Mouse (Mus musculus) hindbrain, embryonic 10.5 days (tissue): ENCODE results near the gene Chn1. TPM values are rescaled to one million over a fixed set of nuclear protein-coding genes. Genes with fewer than 3 reads are reported as not detected.

Experiments used
- DNase-seq: peaks from one replicate; pipeline ENCODE4 v3.0.0-alpha.2; 2017; ENCODE audit warnings: low spot score
- H3K27ac ChIP-seq: fragments of 300-500 bp; sonication (generic); 2 replicates; pipeline ENCODE4 v1.5.1; 2016; ENCODE audit warnings: mild to moderate bottlenecking, moderate library complexity
- H3K27me3 ChIP-seq: fragments of 300-500 bp; sonication (generic); 2 replicates; pipeline ENCODE4 v1.6.1; 2016; ENCODE audit warnings: mild to moderate bottlenecking; ENCODE audit not compliant: poor library complexity, insufficient read depth, severe bottlenecking
- H3K36me3 ChIP-seq: fragments of 300-500 bp; sonication (generic); 2 replicates; pipeline ENCODE4 v1.6.1; 2016; ENCODE audit warnings: mild to moderate bottlenecking, moderate library complexity
- H3K4me1 ChIP-seq: fragments of 300-500 bp; sonication (generic); replicated peaks from 2 replicates; pipeline ENCODE4 v1.6.1; 2016; ENCODE audit warnings: mild to moderate bottlenecking
- H3K4me3 ChIP-seq: fragments of 300-500 bp; sonication (generic); 2 replicates; pipeline ENCODE4 v1.5.1; 2016; ENCODE audit warnings: mild to moderate bottlenecking, moderate library complexity
- H3K9me3 ChIP-seq: fragments of 300-500 bp; sonication (generic); 2 replicates; pipeline ENCODE4 v1.6.1; 2016; ENCODE audit warnings: mild to moderate bottlenecking, moderate library complexity
- WGBS: fragments of 180-500 bp; shearing (Covaris S2); methylation state at CpG from one replicate; pipeline ENCODE4 v1.1.7; 2016; 5-methylcytosine and 5-hydroxymethylcytosine counted together
- polyA plus RNA-seq: library from polyadenylated mRNA; unstranded; fragments of >200 nt; fragmentation: Nextera tagmentation; extraction: Ambion mirVana; gene quantifications from 2 replicates; pipeline ENCODE4 v1.2.1, GENCODE M21; 2016

Gene Chn1
- polyA plus RNA-seq, 1 experiment from 2014 or later: 68.4 TPM

GRCm38 (mm10) chr2:73574418-73574817 lies 200.7 kb downstream of the Chn1 start:
- H3K27me3 ChIP-seq: no peaks in the 10 kb centered on the region
- H3K36me3 ChIP-seq: no peaks in the 10 kb centered on the region
- no peak for DNase-seq
- WGBS: 82% methylated on average over 6 of the region's 6 CpGs
- H3K4me1 ChIP-seq: peaks cover 11% of the 10 kb centered on the region
- no peak overlapping the region for H3K27ac ChIP-seq
- no peaks in the 10 kb centered on the region for H3K9me3 ChIP-seq
- no peak overlapping the region for H3K4me3 ChIP-seq

DNA sequence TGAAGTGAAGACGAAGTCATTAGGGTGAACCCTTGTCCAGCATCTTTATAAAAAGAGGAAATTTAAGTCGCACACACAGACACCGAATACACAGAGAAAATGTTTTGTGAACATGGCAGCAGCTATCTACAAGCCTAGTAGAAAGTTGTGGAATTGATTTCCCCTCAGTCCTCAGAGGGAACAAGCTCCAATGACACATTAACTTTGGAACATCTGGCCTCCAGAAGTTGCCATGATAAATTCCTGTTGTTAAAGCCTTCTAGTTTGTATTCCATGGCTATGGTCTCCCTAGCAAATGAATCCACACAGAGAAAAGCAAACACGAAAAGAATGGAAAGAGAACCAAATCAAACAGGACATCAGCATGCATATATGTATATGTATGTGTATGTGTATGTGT lies 201.6 kb downstream of the Chn1 start:
- Histone ChIP-seq H3K27me3 (no peaks in the 10 kb centered on the region; the same call in 1 of the 2 replicates), H3K4me3 (no peak overlapping the region), H3K36me3 (no peaks in the 10 kb centered on the region), H3K27ac (no peak overlapping the region), H3K9me3 (no peaks in the 10 kb centered on the region), H3K4me1 (peaks cover 11% of the 10 kb centered on the region)
- no peak for DNase-seq
- WGBS: 82% methylated on average over 4 of the region's 4 CpGs

DNA sequence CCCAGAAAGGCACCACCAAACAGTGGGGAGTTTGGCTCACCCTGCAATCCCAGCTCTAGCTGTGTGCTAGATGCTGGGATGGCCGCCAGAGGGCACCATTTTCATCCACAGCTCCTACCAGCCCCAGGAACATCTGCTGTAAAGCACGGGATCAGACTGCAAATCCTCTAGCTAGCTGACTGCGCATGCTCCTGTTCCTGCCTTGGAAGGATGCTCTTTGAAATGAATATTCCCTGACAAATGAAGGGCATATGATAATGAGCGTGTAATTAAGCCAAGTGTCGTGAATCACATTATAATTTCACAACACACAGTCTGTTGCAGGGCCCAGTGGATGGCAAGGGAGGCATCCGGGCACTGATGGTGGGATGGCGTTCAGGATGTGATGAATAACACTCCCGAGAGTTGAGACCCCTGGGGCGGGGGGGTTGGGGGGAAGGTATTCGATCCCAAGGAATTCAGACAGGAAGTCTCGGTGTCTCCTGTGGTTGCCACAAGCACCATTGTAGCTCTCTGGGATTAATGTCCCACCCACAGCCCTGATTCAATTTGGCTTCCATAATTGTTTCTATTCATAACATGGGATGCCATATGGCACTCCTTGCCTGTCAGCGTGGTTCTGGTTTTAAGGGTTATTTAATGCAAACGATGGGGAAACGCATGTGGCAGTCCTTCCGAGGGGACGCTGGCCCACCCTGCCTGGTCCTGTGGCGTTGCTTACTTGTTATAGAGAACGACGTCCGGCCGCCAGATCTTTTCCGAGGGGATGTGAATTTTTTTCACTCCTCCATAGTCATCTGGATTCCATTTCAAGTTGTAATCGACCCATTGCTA lies 202.4 kb downstream of the Chn1 start:
- Histone ChIP-seq H3K36me3 (no peaks in the 10 kb centered on the region), H3K9me3 (no peaks in the 10 kb centered on the region), H3K27me3 (no peaks in the 10 kb centered on the region; the same call in 1 of the 2 replicates), H3K4me1 (peaks cover 11% of the 10 kb centered on the region), H3K27ac (peak overlapping the region; percentile 80), H3K4me3 (peak overlapping the region; percentile 46)
- 29% methylated on average over 23 of the region's 23 CpGs for WGBS
- peak; percentile 87 for DNase-seq

- Histone ChIP-seq H3K27me3 (no peaks in the 10 kb centered on the region; the same call in 1 of the 2 replicates), H3K4me1 (peaks cover 11% of the 10 kb centered on the region), H3K27ac (no peak overlapping the region), H3K4me3 (no peak overlapping the region), H3K9me3 (no peaks in the 10 kb centered on the region), H3K36me3 (no peaks in the 10 kb centered on the region)
- DNase-seq: no peak
- 68% methylated on average over 6 of the region's 6 CpGs for WGBS
These were observed 203.2 kb downstream of the Chn1 start for GRCm38 (mm10) chr2:73571901-73572300.

- H3K4me3 ChIP-seq: no peak overlapping the region
- WGBS: 92% methylated on average over 9 of the region's 9 CpGs
- no peak for DNase-seq
- no peaks in the 10 kb centered on the region for H3K9me3 ChIP-seq
- peaks cover 11% of the 10 kb centered on the region for H3K4me1 ChIP-seq
- no peaks in the 10 kb centered on the region; the same call in 1 of the 2 replicates for H3K27me3 ChIP-seq
- H3K27ac ChIP-seq: no peak overlapping the region
- no peaks in the 10 kb centered on the region for H3K36me3 ChIP-seq
These were observed 203.8 kb downstream of the Chn1 start for GRCm38 (mm10) chr2:73571304-73571703.

GRCm38 (mm10) chr2:73566989-73567605 lies 208.0 kb downstream of the Chn1 start:
- Histone ChIP-seq H3K36me3 (no peaks in the 10 kb centered on the region), H3K4me3 (peak overlapping the region; percentile 27), H3K27me3 (no peaks in the 10 kb centered on the region; the same call in 1 of the 2 replicates), H3K4me1 (peaks cover 3% of the 10 kb centered on the region), H3K27ac (no peak overlapping the region), H3K9me3 (no peaks in the 10 kb centered on the region)
- WGBS: 27% methylated on average over 8 of the region's 8 CpGs
- peak; percentile 57 for DNase-seq

DNA sequence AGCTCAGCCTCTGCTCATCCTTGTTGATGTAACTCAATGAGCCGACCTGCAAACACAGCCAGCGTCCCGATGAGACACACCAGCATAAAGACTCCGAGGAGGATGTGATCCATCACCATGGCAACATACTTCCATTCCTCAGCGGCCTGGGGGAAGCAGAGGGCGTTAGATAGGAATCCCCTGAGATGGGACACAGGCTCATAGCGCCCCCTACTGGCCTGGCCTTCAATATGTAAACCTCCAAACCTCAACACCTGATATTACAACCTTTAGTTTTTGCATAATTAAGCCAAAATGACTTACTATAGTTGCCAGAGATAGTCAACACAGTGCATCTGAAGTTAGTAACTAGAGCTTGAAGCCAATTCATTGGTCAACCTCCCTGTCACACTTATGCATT lies 209.0 kb downstream of the Chn1 start:
- Histone ChIP-seq H3K4me3 (no peak overlapping the region), H3K27me3 (no peaks in the 10 kb centered on the region; the same call in 1 of the 2 replicates), H3K36me3 (no peaks in the 10 kb centered on the region), H3K27ac (no peak overlapping the region), H3K9me3 (no peaks in the 10 kb centered on the region), H3K4me1 (peaks cover 11% of the 10 kb centered on the region)
- DNase-seq: no peak
- 13% methylated on average over 7 of the region's 7 CpGs for WGBS

DNA sequence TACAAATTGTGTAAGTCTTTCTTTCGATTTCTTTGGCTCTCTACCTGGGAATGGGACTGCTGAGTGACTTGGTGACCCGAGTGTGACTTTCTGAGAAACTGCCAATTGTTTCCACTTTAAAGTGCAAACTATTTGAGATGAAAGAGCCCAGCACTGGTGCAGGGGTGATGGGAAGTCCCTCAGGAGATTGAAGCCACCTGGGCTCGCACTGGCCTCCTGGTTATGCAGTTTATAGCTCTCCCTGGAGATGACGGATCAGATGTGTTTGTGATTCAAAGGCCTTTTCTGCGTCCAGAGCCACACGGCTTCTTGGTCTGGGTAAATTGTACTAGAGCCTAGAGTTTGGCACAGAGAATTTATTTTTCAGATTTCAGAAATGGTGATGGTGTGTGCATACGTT lies 211.5 kb downstream of the Chn1 start:
- Histone ChIP-seq H3K27ac (no peak overlapping the region), H3K9me3 (no peaks in the 10 kb centered on the region), H3K4me3 (no peak overlapping the region), H3K4me1 (peaks cover 17% of the 10 kb centered on the region), H3K36me3 (no peaks in the 10 kb centered on the region), H3K27me3 (peaks cover 6% of the 10 kb centered on the region)
- 63% methylated on average over 7 of the region's 7 CpGs for WGBS
- no peak for DNase-seq

DNA sequence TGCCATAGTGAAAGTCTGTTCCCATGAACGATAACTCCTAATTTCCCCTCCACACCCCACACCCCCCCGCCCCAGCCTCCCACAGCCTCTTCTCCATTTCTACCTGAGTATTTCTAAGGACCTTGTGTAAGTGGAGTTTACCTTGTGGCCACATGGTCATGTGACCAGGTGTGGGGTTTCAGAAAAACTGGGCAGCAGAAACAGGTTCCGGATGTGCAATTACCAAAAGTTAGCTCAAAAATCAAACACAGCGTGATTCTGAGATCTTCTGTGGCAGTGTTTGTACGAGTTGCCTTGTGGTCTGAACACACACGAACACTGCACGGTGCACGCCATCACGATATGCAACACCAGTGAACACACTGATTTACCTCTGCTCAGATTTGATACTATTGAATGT lies 212.5 kb downstream of the Chn1 start:
- H3K4me1 ChIP-seq: peaks cover 17% of the 10 kb centered on the region
- no peak overlapping the region for H3K4me3 ChIP-seq
- H3K27ac ChIP-seq: no peak overlapping the region
- WGBS: 91% methylated on average over 9 of the region's 9 CpGs
- DNase-seq: no peak
- no peaks in the 10 kb centered on the region for H3K9me3 ChIP-seq
- no peaks in the 10 kb centered on the region for H3K36me3 ChIP-seq
- peaks cover 6% of the 10 kb centered on the region; the same call in 1 of the 2 replicates for H3K27me3 ChIP-seq

DNA sequence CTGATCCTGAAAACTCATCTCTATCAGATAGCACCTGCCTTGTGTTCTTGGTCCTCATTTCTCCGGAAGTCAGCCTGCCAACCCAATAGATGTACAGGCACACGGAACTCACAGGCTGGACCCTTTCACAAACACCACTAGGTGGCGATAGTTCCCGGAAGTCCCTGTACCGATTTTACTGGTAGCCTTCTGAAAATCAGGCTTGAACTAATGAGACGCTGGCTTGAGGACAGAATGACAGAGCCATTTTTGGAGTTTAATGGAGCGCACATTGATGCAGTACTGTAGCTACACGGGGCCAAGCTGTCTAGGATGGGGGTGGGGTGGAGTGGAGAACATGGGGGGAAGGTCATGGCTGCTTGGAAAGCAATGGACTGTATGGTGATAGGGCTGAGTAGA lies 213.5 kb downstream of the Chn1 start:
- WGBS: 5% methylated on average over 8 of the region's 8 CpGs

DNA sequence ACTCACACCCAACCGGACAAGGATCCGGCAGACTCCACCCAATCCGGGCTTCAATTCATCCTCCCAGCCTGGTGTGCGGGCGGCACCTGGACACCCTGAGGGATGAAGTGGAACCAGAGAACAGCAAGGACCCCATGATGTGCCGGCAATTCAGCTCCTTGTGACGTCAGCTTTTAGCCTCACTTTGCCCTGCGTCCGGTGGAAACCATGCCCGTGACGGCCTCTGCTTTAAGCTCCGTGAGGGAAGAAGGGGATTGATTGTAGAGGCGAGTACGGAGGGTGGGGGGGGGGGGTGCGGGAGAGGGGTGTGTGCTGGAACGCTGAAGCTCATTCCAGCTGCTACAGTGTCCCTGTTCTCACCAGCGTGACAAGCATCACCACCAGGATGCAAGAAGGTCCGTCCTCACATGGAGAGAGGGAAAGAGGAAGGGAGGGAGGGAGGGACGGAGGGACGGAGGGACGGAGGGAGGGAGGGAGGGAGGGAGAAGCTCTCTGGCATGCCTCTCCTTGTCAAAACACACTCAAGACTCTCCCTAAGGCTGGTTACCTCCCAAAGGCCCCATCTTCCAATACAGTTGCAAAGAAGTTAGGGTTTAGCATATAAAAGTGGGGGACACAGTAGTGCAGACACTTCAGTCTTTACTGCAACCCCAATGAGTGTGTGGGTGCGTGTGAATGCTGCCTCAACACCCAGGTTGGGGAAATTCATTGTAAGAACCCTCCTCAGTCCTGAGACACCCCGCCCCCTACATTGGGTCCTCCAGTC lies 214.1 kb downstream of the Chn1 start:
- H3K4me1 ChIP-seq: peaks cover 16% of the 10 kb centered on the region
- H3K27ac ChIP-seq: peak overlapping the region; percentile 66
- peak; percentile 48 for DNase-seq
- peaks cover 6% of the 10 kb centered on the region; the same call in 1 of the 2 replicates for H3K27me3 ChIP-seq
- WGBS: 1% methylated on average over 23 of the region's 23 CpGs
- peak overlapping the region; percentile 54 for H3K4me3 ChIP-seq
- H3K36me3 ChIP-seq: no peaks in the 10 kb centered on the region
- no peaks in the 10 kb centered on the region for H3K9me3 ChIP-seq

More for the DNA sequence above, 213.5 kb downstream of the Chn1 start:
- H3K27ac ChIP-seq: peak overlapping the region; percentile 66; the same call in 1 of the 2 replicates
- peak overlapping the region; percentile 54 for H3K4me3 ChIP-seq
- no peaks in the 10 kb centered on the region for H3K9me3 ChIP-seq
- H3K36me3 ChIP-seq: no peaks in the 10 kb centered on the region
- H3K4me1 ChIP-seq: peaks cover 17% of the 10 kb centered on the region
- peak; percentile 77 for DNase-seq
- H3K27me3 ChIP-seq: peaks cover 6% of the 10 kb centered on the region; the same call in 1 of the 2 replicates
